Mouse (Mus musculus) MEL-GATA-1-ER (cell line): ENCODE data around the gene Abr.

Source experiments
- DNase-seq: peaks from one replicate; pipeline ENCODE4 v3.0.0-alpha.2; 2012; ENCODE audit warnings: low read depth; ENCODE audit errors: extremely low read depth

Gene Abr

DNA sequence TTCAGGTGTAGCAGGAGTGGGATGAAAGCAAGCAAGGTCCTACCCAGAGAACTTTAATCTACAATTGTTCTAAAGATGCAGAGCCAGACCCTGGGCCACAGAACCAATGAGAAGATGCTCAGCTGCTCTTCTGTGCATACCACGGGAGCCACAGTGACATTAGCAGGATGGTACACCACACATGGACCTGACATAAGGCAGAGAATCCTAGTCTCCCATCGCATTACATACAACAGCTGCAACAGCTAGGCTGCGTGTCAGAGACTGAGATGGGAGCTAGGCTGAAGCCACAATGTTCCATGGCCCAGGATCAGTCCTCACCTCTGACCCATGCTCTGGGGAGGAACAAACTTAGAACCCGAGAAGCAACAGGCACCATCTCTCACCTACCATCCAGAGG is 104.0 kb downstream of the Abr start:
- DNase-seq, result no peak

DNA sequence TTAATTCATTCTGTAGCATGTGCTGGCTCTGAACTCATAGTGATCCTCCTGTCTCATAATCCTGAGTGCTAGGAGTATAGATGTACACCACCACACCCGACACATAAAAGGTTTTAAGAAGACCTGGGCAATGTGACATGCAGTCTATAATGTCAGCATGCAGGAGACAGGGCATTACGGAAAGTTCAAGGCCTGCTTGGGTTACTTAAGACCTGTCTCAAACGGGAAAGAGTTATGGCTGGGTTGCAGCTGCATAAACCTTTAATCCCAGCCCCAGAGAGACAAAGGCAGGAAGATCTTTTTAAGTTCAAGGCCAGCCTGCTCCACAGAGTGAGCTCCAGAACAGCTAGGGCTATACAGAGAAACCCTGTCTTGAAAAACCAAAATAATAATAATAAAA is 105.2 kb downstream of the Abr start:
- DNase-seq, result no peak

DNA sequence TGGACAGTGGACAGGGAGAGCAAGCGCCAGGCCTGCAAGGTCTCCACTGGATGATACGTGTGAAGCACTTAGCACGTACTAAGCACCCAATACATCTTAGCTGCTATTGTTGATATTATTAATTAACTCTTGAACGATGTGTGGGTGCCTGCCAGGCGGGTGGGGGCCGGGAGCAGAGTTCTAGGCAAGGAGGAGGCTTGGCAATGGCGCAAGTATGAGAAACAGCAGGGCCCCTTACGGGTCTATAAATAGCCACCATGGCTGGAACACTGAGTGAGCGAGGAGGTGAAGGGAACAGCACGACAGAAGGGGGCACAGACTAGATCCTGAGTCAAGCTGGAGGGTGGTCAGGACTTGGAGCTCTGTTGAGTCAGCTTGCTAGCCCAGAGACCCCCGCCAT is 107.0 kb downstream of the Abr start:
- DNase-seq, result no peak

DNA sequence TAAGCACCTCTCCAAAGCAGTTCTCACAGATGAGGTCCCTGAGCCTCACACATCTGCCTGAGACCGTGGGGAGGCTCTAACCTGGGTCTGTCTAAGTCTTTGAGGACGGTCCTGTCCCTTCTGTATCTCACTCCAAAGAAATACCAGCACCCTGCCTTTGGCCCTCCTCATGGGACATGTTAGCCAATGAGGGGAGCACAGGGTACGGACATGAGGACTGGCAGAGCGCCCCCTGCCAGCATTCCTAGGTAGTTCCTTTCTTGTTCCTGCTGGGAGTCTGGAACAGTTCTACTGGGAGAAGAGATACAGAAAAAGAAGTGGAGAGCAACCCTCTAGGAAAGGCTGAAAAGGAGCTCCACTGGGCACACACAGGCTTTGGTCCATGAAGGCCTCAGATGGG is 111.1 kb downstream of the Abr start:
- no peak for DNase-seq

DNA sequence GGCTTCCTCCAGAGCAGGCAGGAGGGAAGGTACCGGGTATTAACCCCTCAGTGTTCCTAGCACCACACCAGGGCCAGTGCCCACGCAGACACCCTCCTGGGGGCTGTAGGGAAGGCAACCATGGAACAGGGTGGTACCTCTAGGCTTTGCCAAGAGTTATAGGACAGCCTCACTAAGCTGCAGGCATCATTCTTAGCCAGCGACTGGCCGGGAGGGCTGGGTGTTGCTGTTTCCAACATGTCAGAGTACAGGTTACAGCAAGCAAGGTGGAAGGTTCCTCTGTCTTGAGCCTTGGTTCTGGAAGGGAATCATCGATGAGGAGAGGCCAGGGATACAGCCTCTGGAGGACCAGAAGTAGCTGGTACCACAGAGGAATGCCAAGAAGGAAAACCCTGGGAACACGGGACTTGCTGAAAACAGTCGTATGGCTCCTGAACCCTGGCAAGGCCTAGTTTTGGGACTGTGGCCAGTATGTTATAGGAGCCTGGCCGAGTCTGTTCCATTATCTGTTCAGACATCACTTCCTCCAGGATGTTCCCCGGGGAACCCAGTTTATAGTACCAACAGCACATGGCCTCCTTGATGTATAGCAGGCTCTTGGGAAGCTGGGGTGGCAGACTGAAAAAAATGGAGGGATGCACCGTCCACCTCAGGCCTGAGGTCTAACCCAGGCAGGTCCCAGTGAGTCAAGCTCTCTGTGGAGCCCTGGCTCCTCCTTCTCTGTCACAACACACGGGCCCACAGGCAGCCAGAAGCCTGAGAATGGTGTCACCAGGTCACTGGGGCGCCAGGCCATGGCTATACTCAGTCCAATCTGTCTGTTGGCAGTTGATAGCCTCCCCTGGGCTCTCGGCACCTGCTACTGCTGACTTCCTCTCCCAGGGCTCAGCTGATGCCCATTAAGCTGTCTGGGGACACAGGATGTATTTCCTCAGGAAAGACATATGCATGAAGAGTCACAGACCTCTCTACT is 112.1 kb downstream of the Abr start:
- no peak for DNase-seq

DNA sequence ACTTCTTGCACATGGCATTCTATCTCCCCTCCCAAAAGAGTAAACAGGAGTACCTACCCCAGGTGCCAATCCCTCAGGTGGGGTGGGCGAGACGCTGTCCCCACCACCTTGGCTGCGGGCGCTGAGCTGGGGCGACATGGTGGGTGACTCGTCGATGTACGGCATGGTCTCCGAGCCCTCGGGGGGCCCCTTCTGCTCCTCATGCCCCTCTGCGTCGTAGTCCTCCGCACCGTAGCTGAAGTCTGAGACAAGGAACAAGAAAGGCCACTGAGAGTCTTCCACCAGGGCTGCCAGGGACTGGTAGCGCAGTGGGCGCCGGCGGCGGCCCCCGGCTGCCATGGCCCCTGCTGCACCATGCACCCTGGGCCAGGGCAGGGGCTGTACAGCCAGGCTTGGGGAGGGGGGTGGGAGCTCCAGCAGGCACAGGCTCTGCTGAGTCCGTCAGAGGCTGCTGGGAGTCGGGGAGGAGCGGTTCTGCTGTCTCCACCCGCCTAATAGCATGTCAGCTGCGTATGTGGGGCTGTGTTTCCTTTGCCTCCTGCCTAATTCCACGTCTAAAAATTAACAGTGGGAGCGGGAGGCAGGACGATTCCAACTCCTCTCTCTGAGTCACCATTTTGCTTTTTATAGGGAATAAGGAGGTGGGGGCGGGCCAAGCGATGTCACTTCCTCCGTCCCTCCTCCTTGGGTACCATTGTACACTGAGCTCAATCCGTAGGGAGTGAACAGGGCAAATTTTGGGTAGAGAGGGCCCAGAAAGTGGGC is 113.1 kb downstream of the Abr start:
- DNase-seq, result no peak

DNA sequence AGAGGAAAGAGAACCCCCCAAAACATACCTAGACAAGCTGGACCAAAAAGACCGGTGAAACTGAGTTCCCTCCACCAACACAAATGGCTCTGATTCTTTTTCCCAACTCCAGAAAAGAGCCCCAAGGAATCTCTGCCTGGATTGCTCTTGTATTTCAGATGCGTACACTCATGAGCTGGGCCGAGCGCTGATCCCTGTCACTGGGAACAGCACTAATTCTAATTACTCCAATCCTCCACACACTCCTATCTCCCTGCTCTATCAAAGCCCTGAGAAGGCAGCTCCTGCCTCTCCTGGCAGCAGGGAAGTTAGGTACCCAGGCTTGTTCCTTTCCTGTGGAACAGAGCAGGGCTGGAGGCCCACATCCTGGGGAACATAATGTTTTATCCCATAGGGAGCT is 114.0 kb downstream of the Abr start:
- no peak for DNase-seq

DNA sequence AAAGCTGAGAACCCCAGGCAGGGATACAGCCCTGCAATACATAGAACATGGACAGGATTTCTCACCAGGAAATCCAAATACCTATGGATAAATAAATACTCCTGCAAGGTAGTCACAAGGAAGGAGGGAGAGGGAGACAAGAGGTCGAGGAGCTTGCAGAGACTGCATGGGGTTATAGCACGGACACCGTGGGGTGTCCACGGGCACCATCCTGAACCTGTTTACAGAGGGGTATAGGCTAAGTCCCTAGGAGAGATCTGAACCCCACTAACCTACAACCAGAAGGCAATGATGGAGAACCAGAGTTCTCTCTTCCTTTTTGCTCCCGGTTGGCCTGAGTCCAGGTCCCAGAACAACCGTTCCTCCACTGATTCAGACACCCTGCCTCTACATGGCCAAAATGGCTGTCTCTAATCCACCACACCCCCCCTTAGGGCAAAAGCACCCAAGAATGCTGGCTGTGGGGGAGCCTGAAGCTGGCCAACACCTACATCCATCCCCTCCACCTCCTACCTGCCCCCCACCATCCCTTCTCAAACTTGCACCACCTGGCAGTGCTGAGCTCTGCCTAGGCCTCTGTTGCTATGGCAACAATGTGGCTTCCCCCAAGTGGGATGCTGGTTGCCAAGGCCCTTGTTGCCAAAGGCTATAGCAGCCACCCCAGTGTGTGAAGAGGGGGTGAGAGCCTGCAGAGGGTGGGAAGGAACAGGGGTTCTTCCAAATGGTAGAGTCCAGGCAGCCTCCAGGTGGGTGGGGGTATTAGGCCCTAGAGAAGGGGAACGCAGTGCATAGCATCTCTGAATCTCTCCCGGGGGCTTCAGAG is 114.6 kb downstream of the Abr start:
- no peak for DNase-seq

DNA sequence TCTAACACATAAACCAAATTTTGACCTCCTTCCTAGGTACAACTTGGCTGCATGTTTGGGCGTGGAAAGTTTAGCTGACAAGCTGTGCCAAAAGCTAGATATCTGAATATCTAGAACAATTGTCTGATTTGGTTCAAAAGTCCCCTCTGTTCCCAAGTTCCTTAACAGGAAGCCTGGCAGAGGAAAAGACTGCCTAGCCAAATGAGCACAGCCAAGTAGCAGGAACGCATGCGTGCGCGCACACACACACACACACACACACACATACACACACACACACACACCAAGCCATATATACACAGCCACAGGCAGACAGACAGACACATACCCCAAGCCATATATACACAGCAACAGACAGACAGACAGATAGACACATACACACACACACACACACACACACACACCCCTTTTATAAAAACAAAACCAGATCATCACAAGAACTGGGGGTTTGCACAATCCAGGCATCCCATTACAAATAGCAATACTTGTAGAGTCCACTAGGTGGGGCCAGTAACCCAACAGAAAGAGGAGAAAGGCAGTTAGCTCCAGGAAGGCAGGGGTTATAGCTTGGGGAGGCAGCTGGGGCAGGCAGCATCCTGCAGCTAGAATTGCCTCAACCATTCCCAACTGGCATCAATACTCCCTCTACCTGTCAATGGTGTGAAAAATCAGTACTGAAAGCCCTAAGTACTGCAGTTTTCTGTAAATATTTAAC is 115.4 kb downstream of the Abr start:
- DNase-seq, result no peak

DNA sequence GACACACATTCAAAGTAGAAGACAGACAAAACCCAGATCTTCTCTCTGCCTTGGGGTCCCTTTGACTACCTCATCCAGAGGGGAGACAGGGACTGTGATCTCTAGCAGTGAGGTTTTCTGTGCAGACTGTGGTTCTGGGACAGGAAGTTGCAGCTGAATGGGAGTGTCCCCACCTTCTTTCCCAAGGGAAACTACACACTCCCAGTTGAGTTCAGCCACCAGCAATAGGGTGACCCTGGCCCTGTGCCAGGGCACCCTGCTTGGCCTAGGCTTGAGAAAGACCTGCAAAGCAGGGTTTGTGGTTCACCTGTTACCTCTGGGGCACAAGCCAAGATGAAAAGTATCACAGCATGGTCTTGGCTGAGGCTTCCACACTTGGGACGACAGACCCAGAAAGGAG is 117.0 kb downstream of the Abr start:
- no peak for DNase-seq

DNA sequence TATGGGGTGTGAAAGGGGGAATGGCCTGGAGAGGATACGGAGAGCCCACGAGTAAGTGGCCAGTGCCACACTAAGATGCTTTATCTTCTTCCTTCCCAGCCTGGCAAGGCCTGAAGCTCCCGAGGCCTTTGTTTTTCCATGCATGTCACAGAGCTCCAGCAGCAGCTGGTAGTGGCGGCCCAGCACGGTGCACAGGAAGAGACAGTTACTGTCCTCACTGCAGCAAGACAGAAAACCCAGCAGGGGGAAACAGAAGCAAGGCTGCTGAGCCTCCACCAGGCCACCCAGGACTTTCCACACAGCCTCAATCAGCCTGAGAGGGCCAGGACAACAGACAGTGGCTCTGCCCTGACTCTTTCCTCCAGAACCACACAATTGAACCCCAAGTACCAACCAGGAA is 118.1 kb downstream of the Abr start:
- DNase-seq, result no peak

DNA sequence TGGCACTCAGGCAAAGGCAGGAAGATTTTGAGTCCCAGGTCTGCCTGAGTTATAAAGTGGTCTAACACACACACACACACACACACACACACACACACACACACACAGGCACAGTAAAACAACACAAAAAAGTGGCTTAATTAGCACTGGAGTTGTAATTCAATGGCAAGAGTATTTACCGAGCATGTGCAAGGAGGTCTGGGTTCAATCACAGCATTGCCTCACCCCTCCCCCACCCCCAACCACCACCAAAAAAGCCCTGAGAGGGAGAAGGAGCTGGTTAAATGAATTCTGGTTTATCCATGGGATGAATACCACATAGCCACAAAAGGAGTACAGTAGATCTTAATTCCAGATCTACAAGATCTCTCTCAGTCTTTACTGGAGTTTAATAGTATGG is 122.1 kb downstream of the Abr start:
- DNase-seq, result no peak

DNA sequence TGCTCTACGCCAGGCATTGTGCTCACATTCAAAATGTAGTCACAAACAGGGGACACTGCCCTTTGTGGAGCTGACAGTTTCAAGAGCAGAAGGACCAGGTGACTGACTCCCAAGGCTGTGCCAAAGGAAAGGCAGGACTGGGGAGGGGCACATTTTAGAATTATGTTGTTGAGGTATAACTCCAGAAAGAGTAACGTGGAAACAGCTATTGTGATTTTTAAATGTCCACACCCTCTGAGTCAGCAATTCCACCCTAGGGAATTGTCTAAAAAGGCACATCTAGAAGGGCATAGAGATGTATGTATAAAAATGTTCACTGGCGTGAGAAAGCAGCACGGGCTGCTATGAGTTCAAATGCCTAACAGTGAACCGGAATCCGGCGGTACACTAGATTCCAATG is 122.5 kb downstream of the Abr start:
- no peak for DNase-seq

DNA sequence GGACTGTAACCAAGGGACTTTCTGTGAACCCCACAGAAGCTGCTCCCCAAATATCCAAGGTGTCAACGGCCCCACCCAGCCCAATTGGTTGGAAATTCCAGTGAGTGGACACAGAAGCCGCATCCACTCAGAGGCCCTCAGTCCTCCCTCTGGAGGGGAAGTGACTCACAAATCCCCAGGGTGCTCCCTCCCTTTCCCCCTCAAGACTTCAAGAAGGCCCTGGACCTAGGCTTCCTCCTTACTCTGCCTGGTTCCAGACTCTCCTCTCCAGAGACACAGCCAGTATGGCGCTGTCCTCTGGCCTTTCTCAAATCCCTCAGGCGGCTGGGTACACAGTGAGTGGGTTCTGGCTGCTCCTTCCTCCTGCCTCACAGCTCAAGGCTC is 124.4 kb downstream of the Abr start:
- DNase-seq, result no peak

DNA sequence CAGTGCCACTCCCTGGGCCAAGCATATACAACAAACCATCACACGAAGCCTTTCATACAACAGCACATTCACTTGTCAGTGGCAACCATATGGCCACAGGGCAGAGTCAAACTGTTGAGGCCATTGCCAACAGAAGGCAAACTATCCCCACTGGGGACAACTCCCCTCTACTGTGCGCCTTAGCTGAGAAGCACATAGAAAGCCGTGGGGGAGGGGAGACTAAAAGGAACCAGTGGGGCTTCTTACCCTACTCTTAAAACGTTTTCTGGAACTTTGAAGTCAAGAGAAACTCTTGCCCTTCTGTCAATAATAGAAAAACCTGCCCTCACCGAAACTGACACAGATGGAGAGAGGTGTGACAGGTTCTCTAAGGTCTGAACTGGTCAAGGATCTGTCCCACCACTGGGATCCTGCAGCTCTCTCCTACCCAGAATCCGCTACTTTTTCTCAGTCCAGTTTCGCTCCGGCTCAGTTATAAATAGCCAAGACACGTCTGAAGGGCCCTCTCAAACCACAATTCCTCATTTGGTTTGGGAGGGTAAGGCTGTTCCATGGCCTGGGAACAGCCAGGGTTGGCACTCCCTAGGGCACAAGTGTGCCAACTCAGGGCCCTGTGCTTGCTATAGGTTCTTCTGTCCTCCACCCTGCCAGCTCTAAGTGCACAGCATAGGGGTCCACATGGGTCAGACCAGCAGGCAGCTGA is 124.9 kb downstream of the Abr start:
- DNase-seq, result no peak

DNA sequence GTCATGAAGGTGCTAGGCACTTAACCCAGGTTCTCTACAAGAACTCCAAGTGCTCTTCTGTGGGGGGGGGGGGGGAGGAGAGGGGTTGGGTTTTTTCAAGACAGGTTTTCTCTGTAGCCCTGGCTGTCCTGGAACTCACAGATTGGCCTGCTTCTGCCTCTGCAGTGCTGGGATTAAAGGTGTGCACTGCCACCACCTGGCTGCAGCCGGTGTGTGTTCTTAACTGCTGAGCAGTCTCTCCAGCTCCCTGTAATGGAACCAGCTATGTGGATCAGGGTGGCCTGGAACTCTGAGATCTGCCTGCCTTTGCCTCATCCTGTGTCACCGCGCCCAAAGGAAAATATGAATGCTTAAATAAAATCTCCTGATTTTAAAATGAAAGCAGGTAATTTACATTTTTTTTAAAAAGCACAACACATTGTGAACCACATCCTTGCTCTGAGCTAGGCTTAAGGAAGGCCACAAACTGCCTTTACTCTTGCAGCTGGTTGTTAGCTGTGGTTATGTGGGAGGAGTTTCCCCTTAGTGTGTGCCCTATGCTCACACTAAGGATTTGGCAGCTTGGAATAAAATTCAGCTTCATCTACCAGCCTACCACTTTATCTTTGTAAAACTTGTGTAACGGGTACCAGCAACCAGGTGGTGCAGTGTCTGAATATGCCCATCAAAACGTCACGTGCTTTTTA is 125.9 kb downstream of the Abr start:
- DNase-seq, result no peak

DNA sequence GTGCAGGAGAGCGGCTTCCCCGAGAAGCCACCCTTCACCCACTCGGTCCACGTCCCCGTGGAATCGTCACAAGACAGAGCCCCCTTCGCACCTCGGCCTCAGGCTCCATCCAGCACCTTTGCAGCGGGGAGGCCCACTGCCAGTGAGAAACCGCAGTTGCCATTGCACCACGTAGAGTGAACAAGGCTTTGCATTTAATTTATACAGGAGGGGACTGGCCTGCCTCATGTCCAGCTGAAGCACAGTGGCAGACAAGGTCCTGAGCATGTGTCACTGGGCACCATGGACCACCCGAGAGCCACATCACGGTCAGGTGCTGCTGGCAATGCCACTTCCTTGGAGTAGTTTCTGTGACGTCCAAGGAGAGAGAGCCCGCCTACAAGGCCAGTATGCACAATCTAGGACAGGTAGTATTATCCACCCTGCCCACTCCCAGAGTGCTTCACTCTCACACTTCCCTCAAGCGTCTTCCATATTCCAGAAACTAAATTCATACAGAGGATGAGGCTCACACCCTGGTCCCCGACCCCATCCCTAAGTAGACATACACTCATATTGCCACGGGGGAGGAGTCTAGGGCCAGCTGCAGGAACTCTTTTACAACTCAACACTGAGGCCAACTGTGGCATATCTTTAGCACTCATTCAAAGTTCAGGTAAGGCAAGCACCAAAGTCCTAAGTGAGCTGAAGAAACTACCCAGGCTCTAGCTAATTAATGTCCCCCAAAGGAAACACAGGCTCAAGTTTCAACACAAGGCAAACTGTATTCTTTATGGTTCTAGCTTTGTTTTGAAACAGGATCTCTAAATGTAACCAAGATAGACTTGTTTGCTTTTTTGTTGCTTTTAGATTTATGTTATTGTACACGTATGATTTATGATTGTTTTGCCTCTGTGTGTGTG is 126.7 kb downstream of the Abr start:
- no peak for DNase-seq

DNA sequence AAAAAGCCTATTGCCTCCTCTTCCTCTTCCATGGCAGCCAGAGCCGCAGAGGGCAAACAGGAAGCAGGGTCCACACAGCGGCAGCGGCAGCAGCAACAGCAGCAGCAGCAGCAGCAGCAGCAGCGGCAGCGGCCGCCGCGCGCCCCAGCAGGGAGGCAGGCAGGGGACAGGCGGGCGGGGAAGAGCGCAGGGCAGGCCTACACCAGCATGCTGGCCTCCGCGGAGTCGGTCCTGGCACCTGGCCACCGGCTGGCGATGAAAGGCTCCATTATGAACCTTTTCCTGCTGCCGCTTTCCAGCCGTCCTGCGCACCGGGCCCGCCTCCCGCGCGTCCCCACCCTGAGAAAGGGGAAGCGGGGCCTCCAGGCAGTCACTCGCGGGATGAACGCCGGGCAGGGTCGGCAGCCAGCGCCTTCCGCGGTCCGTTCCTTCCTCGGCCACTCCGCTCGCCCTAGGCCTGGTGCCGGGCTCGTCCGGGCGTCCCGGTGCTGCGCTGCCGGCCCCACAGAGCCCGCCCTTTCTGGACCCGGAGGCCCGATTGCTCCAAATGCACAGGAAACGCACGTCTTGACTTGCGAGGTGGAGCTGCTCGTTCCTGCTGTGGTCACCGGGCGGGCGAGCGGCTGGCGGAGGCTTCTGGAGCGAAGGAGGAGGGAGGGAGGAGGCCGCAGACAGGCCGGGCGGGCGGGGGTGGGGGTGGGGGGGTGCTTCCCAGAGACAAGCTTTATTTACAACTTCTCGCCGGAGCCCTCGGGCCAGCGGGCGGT is 127.6 kb downstream of the Abr start:
- DNase-seq, result no peak
